Mouse (Mus musculus): Measurements from ENCODE around the gene Myo1c. TPM values are rescaled to one million over a fixed set of nuclear protein-coding genes. Genes with fewer than 3 reads are reported as not detected.

Gene Myo1c
- polyA plus RNA-seq, 1 experiment: 69.2 TPM

DNA sequence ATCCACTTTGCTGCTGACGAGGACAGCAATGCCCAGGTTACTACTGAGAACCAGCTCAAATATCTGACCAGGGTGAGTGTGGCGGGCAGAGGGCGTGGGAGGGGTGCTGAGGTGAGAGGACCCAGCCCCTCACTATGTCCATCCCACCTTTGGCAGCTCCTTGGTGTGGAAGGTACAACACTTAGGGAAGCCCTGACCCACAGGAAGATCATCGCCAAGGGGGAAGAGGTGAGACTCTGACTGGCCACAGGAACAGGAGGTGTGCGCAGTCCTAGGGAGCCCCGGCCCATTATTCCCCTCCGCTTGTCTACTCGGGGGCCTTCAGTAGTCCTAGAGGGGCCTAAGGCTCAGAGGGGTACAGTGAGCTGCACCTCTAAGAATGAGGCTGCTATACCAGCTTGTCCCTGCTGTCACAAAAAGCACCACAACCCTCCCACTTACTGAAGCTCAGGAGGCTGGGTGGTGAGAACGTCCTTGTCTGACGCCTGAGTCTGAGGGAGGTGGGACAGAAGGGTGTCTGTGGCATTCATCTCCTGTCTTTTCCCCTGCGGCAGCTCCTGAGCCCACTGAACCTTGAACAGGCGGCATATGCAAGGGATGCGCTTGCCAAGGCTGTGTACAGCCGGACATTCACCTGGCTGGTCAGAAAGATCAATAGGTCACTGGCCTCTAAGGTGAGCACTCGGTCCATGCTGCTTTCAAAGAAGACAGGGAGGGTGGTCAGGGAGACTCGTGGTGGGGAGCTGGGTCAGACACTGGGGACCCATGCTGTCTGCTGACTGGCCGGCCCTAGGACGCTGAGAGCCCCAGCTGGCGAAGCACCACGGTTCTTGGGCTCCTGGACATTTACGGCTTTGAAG is 10.9 kb downstream of the Myo1c start:
- WGBS: 91% methylated on average over 21 of the region's 21 CpGs
- peaks cover 4% of the 10 kb centered on the region; the same call in 1 of the 2 replicates for H3K4me1 ChIP-seq (ENCODE audit: control insufficient read depth, insufficient read depth, low read length)
- no peak overlapping the region for H3K4me3 ChIP-seq (replicated peaks; ENCODE audit: control insufficient read depth, low read depth, low read length)
- no peak overlapping the region for H3K27ac ChIP-seq (ENCODE audit: control insufficient read depth, insufficient read depth, low read depth, low read length, poor library complexity)
- TF ChIP-seq CTCF (IDR thresholded peaks at IDR 0.05; ENCODE audit: control insufficient read depth, insufficient read depth, low read length): no peak
- TF ChIP-seq POLR2A (IDR thresholded peaks at IDR 0.05; ENCODE audit: borderline replicate concordance, control insufficient read depth, low read depth, low read length): no peak

DNA sequence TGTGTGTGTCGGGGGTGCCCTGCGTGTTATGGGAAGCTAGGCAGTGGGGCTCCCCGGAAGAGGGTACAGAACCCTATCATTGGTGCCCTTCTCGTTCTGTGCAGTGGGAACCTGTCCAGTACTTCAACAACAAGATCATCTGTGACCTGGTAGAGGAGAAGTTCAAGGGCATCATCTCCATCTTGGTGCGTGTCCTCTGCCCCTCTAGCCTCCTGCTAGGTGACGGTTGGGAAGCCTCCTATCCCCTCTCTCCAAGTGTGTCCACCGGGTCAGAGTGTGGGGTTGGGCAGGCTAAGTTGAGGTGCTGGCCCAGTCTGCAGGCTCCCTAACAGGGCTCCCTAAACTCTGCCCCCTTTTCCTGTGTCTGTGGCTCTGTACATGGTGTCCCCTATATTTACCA is 11.8 kb downstream of the Myo1c start:
- TF ChIP-seq POLR2A (IDR thresholded peaks at IDR 0.05; ENCODE audit: borderline replicate concordance, control insufficient read depth, low read depth, low read length) (no peak), CTCF (IDR thresholded peaks at IDR 0.05; ENCODE audit: control insufficient read depth, insufficient read depth, low read length) (no peak)
- Histone ChIP-seq H3K27ac (ENCODE audit: control insufficient read depth, insufficient read depth, low read depth, low read length, poor library complexity) (no peak overlapping the region), H3K4me3 (replicated peaks; ENCODE audit: control insufficient read depth, low read depth, low read length) (no peak overlapping the region), H3K4me1 (ENCODE audit: control insufficient read depth, insufficient read depth, low read length) (peaks cover 2% of the 10 kb centered on the region; the same call in 1 of the 2 replicates)
- 94% methylated on average over 7 of the region's 7 CpGs for WGBS

DNA sequence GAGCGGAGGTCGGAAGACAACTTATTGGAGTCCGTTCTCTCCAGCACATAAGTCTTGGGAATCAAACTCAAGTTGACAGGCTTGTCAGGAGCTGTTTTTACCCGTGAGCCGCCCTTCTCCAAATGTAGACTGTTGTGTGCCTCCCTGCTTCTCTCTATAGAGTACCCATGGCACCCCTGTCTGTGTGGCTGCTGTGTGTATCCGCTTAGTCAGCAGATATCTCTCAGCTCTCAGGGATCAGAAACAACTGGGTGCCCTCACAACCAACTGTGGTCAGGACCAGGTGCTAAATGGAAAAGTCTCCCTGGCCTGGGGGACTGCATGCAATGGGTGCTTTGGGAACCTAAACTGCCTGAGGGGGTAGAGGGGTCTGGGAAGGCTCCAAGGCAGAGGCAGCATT is 16.0 kb downstream of the Myo1c start:
- TF ChIP-seq CTCF (IDR thresholded peaks at IDR 0.05; ENCODE audit: control insufficient read depth, insufficient read depth, low read length): no peak
- no peak for TF ChIP-seq POLR2A (IDR thresholded peaks at IDR 0.05; ENCODE audit: borderline replicate concordance, control insufficient read depth, low read depth, low read length)
- H3K27ac ChIP-seq (ENCODE audit: control insufficient read depth, insufficient read depth, low read depth, low read length, poor library complexity): no peak overlapping the region
- WGBS: 95% methylated on average over 6 of the region's 6 CpGs
- H3K4me1 ChIP-seq (ENCODE audit: control insufficient read depth, insufficient read depth, low read length): no peaks in the 10 kb centered on the region
- no peak overlapping the region for H3K4me3 ChIP-seq (replicated peaks; ENCODE audit: control insufficient read depth, low read depth, low read length)

GRCm38 (mm10) chr11:75668621-75669020 is 18.3 kb downstream of the Myo1c start:
- Histone ChIP-seq H3K4me1 (ENCODE audit: control insufficient read depth, insufficient read depth, low read length) (no peaks in the 10 kb centered on the region), H3K27ac (ENCODE audit: control insufficient read depth, insufficient read depth, low read depth, low read length, poor library complexity) (no peak overlapping the region), H3K4me3 (replicated peaks; ENCODE audit: control insufficient read depth, low read depth, low read length) (no peak overlapping the region)
- TF ChIP-seq CTCF (IDR thresholded peaks at IDR 0.05; ENCODE audit: control insufficient read depth, insufficient read depth, low read length): no peak
- TF ChIP-seq POLR2A (IDR thresholded peaks at IDR 0.05; ENCODE audit: borderline replicate concordance, control insufficient read depth, low read depth, low read length): no peak
- WGBS: 36% methylated on average over 3 of the region's 3 CpGs

- H3K4me3 ChIP-seq (replicated peaks; ENCODE audit: control insufficient read depth, low read depth, low read length): no peak overlapping the region
- 63% methylated on average over 11 of the region's 11 CpGs for WGBS
- TF ChIP-seq CTCF (IDR thresholded peaks at IDR 0.05; ENCODE audit: control insufficient read depth, insufficient read depth, low read length): no peak
- no peak for TF ChIP-seq POLR2A (IDR thresholded peaks at IDR 0.05; ENCODE audit: borderline replicate concordance, control insufficient read depth, low read depth, low read length)
- no peaks in the 10 kb centered on the region for H3K4me1 ChIP-seq (ENCODE audit: control insufficient read depth, insufficient read depth, low read length)
- H3K27ac ChIP-seq (ENCODE audit: control insufficient read depth, insufficient read depth, low read depth, low read length, poor library complexity): no peak overlapping the region
These were observed 19.0 kb downstream of the Myo1c start for GRCm38 (mm10) chr11:75669176-75669852.

- Histone ChIP-seq H3K4me1 (ENCODE audit: control insufficient read depth, insufficient read depth, low read length) (no peaks in the 10 kb centered on the region), H3K27ac (ENCODE audit: control insufficient read depth, insufficient read depth, low read depth, low read length, poor library complexity) (no peak overlapping the region), H3K4me3 (replicated peaks; ENCODE audit: control insufficient read depth, low read depth, low read length) (no peak overlapping the region)
- TF ChIP-seq CTCF (IDR thresholded peaks at IDR 0.05; ENCODE audit: control insufficient read depth, insufficient read depth, low read length): no peak
- TF ChIP-seq POLR2A (IDR thresholded peaks at IDR 0.05; ENCODE audit: borderline replicate concordance, control insufficient read depth, low read depth, low read length): no peak
- WGBS: 48% methylated on average over 12 of the region's 12 CpGs
These were observed 19.5 kb downstream of the Myo1c start for GRCm38 (mm10) chr11:75669853-75670200.

DNA sequence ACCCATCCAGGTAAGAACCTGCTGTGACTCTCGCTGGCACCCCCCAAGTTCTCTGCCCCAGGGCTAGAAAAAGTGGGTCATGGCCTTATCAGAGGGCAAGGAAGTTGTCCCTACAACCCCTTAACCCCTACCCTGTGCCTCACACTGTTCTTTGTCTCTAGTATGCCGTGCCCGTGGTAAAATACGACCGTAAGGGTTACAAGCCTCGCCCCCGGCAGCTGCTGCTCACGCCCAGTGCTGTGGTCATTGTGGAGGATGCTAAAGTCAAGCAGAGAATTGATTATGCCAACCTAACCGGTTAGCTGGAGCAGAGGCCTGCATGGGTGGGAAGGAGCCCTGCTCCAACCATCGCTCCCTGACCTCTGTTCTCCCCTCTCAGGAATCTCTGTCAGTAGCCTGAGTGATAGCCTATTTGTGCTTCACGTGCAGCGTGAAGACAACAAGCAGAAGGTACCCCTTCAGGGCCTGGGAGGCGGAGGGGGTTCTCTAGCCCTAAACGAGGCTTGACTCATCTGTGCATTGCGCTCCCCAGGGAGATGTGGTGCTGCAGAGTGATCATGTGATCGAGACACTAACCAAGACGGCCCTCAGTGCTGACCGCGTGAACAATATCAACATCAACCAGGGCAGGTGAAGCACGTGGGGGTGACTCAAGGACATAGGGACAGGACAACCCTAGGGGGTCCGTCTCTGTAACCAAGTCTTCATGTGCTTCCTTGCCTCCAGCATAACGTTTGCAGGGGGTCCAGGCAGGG is 21.3 kb downstream of the Myo1c start:
- TF ChIP-seq POLR2A (IDR thresholded peaks at IDR 0.05; ENCODE audit: borderline replicate concordance, control insufficient read depth, low read depth, low read length) (no peak), CTCF (IDR thresholded peaks at IDR 0.05; ENCODE audit: control insufficient read depth, insufficient read depth, low read length) (no peak)
- Histone ChIP-seq H3K4me3 (replicated peaks; ENCODE audit: control insufficient read depth, low read depth, low read length) (no peak overlapping the region), H3K27ac (ENCODE audit: control insufficient read depth, insufficient read depth, low read depth, low read length, poor library complexity) (no peak overlapping the region; the same call in 1 of the 2 replicates), H3K4me1 (ENCODE audit: control insufficient read depth, insufficient read depth, low read length) (no peaks in the 10 kb centered on the region)
- 92% methylated on average over 22 of the region's 22 CpGs for WGBS

DNA sequence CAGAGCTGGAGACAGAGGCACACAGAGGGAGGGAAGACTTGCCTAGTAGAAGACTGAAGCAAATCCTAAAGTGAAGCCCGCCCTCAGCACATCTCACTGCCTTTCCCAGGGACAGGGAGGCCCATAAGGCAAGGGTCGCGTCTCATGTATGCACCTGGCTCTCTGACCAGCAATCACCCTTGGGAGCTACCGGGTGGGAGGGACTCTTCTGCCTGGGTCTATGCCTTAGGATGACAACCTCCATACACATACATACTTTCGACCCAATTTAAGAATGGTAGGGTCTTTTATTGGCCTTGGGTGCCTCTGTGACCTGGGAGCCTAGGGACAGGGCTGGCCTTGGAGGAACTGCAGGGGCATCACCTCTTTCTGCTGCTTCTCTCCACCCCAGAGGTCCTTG is 23.1 kb downstream of the Myo1c start:
- Histone ChIP-seq H3K27ac (ENCODE audit: control insufficient read depth, insufficient read depth, low read depth, low read length, poor library complexity) (no peak overlapping the region), H3K4me3 (replicated peaks; ENCODE audit: control insufficient read depth, low read depth, low read length) (no peak overlapping the region), H3K4me1 (ENCODE audit: control insufficient read depth, insufficient read depth, low read length) (no peaks in the 10 kb centered on the region)
- 89% methylated on average over 5 of the region's 5 CpGs for WGBS
- TF ChIP-seq CTCF (IDR thresholded peaks at IDR 0.05; ENCODE audit: control insufficient read depth, insufficient read depth, low read length): no peak
- TF ChIP-seq POLR2A (IDR thresholded peaks at IDR 0.05; ENCODE audit: borderline replicate concordance, control insufficient read depth, low read depth, low read length): no peak

Measured in bone marrow, adult 2 months (tissue).